Mouse (Mus musculus) forebrain, postnatal 0 days (tissue): ENCODE measurements around the gene Zfp811. TPM values are rescaled to one million over a fixed set of nuclear protein-coding genes. Genes with fewer than 3 reads are reported as not detected.

ENCODE experiments used
- ATAC-seq: fragments of 200-750 bp; cut with Nextera tagmentation; 2 replicates; pipeline ENCODE4 v1.8.0; 2017; ENCODE audit warnings: mild to moderate bottlenecking, moderate library complexity
- DNase-seq: peaks from one replicate; pipeline ENCODE4 v3.0.0-alpha.2; 2015
- H3K27ac ChIP-seq: fragments of 300-500 bp; sonication (generic); 2 replicates; pipeline ENCODE4 v1.5.1; 2014; ENCODE audit warnings: low read depth, mild to moderate bottlenecking, antibody characterized with exemption, low read length, moderate library complexity, mixed read lengths
- H3K27me3 ChIP-seq: fragments of 300-500 bp; sonication (generic); 2 replicates; pipeline ENCODE4 v1.6.1; 2014; ENCODE audit warnings: mild to moderate bottlenecking, low read length, mixed read lengths; ENCODE audit not compliant: insufficient read depth
- H3K36me3 ChIP-seq: fragments of 300-500 bp; sonication (generic); 2 replicates; pipeline ENCODE4 v1.6.1; 2014; ENCODE audit warnings: mild to moderate bottlenecking, moderate library complexity; ENCODE audit not compliant: insufficient read depth
- H3K4me1 ChIP-seq: fragments of 300-500 bp; sonication (generic); 2 replicates; pipeline ENCODE4 v1.6.1; 2014; ENCODE audit warnings: antibody characterized with exemption; ENCODE audit not compliant: insufficient read depth
- H3K4me2 ChIP-seq: fragments of 300-500 bp; sonication (generic); 2 replicates; pipeline ENCODE4 v1.6.1; 2014; ENCODE audit warnings: low read depth, mild to moderate bottlenecking, moderate library complexity
- H3K4me3 ChIP-seq: fragments of 300-500 bp; sonication (generic); 2 replicates; pipeline ENCODE4 v1.5.1; 2014; ENCODE audit warnings: low read depth, low read length, mixed read lengths
- H3K9ac ChIP-seq: fragments of 300-500 bp; sonication (generic); 2 replicates; pipeline ENCODE4 v1.6.1; 2014; ENCODE audit warnings: mild to moderate bottlenecking
- H3K9me3 ChIP-seq: fragments of 300-500 bp; sonication (generic); 2 replicates; pipeline ENCODE4 v1.6.1; 2016; ENCODE audit warnings: low read length
- CTCF ChIP-seq: sonication (generic); IDR thresholded peaks from 2 replicates; pipeline ENCODE4 v1.5.1; 2016; ENCODE audit warnings: antibody characterized with exemption, control low read depth, low read depth
- WGBS: fragments of 180-500 bp; shearing (Covaris S2); extraction: QIAGEN DNeasy Blood & Tissue Kit; methylation state at CpG from one replicate; pipeline ENCODE4 v1.1.7; 2014; 5-methylcytosine and 5-hydroxymethylcytosine counted together
- polyA plus RNA-seq: library from polyadenylated mRNA; unstranded; fragments of >200 nt; fragmentation: Nextera tagmentation; extraction: Ambion mirVana; gene quantifications from 2 replicates; pipeline ENCODE4 v1.2.1, GENCODE M21; 2015
- total RNA-seq: library from RNA; depleted of rRNA; stranded (reverse); fragments of >200 nt; gene quantifications from 2 replicates; pipeline ENCODE4 v1.2.3, GENCODE M21; 2014

Zfp811 gene
- total and polyA plus RNA-seq, 2 experiments from 2014 or later: 19.7 to 25.0 TPM

GRCm38 (mm10) chr17:32788576-32788975 lies 21.2 kb downstream of the Zfp811 start:
- Histone ChIP-seq H3K27me3 (no peaks in the 10 kb centered on the region), H3K36me3 (0 out of 2 replicates have a peak, but pooled peaks cover 8% of the 10 kb centered on the region), H3K27ac (no peak overlapping the region), H3K4me2 (peak overlapping the region; percentile 61), H3K4me3 (peak overlapping the region; percentile 78), H3K9ac (peak overlapping the region; percentile 97; the same call in 1 of the 2 replicates), H3K4me1 (peaks cover 20% of the 10 kb centered on the region), H3K9me3 (no peaks in the 10 kb centered on the region)
- ATAC-seq (no peak), DNase-seq (no peak)
- 12% methylated on average over 9 of the region's 9 CpGs for WGBS
- no peak for TF ChIP-seq CTCF

DNA sequence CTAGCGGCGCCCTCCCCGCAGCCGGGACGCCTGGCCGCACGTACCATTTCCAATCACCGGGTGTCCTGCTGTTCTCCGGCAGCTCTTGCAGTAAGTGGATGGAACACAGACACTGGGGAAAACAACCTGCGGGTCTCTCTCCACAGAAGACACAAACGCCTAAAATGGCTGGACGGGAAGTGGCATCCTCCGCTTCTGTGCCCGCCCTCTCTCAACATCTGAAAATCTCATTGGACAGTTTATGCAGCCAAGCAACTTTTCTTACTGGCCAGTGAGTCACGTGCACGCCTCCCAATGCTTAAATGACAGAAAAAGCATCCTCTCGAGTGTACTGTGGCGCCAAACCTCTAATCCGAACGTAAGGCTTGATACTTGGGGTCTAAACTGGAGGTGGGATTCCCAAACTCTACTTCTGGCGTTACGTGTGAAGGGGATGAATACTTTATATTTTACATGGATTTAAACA lies 21.6 kb downstream of the Zfp811 start, which contains the start of gene Zfp871:
Zfp871 (minus strand) TSS at position 194 of the 466 bp plus-strand sequence.
- peak; percentile 99 for ATAC-seq
- Histone ChIP-seq H3K9me3 (no peaks in the 10 kb centered on the region), H3K27ac (peak within 1 kb of the TSS; percentile 95), H3K9ac (peak within 1 kb of the TSS; percentile 97), H3K4me3 (peak within 1 kb of the TSS; percentile 78), H3K27me3 (no peaks in the 10 kb centered on the region), H3K4me1 (peaks cover 20% of the 10 kb centered on the region), H3K36me3 (0 out of 2 replicates have a peak, but pooled peaks cover 10% of the 10 kb centered on the region), H3K4me2 (peak within 1 kb of the TSS; percentile 61)
- 3% methylated on average over 22 of the region's 22 CpGs for WGBS
- peak; percentile 94 for DNase-seq
- TF ChIP-seq CTCF: no peak

DNA sequence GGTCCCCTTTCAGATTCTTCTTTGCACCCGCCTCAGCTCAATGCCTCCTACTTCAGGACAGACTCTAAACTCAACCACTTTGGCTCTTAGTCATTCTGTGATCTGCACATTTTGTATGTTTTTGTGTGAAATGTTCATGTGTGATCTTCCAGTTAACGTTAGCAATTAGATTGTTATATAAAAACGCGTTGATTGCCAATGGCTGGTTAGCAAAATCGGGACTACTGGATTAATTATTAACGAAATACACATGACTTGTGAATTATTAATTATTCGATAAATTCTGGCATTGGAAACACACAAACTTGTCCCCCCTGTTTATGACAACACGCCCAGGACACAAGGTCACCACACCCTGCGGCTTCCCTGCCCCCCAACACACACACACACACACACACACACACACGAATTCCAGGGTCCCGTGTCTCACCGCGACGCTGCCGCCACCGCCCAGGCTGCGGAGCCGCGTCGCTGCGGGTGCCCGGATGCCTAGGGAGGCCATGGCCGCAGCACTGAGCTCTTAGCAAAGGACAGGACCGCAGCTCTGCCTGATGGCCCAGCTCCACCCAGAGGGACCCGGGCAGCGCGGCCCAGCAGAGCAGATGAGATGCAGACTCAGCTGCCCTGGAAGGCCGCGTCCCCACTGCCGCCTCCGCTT lies 22.2 kb downstream of the Zfp811 start:
- TF ChIP-seq CTCF: no peak
- WGBS: 2% methylated on average over 31 of the region's 31 CpGs
- no peaks in the 10 kb centered on the region for H3K9me3 ChIP-seq
- H3K27me3 ChIP-seq: no peaks in the 10 kb centered on the region
- 0 out of 2 replicates have a peak, but pooled peaks cover 10% of the 10 kb centered on the region for H3K36me3 ChIP-seq
- peak; percentile 83 for ATAC-seq
- peak overlapping the region; percentile 61 for H3K4me2 ChIP-seq
- peaks cover 20% of the 10 kb centered on the region for H3K4me1 ChIP-seq
- DNase-seq: no peak
- H3K4me3 ChIP-seq: peak overlapping the region; percentile 78
- peak overlapping the region; percentile 97 for H3K9ac ChIP-seq
- H3K27ac ChIP-seq: peak overlapping the region; percentile 95

- peak overlapping the region; percentile 61 for H3K4me2 ChIP-seq
- H3K4me1 ChIP-seq: peaks cover 20% of the 10 kb centered on the region
- WGBS: 71% methylated on average over 6 of the region's 6 CpGs
- peak overlapping the region; percentile 97; the same call in 1 of the 2 replicates for H3K9ac ChIP-seq
- no peak for DNase-seq
- H3K4me3 ChIP-seq: peak overlapping the region; percentile 78
- TF ChIP-seq CTCF: no peak
- H3K9me3 ChIP-seq: no peaks in the 10 kb centered on the region
- ATAC-seq: no peak
- H3K27me3 ChIP-seq: no peaks in the 10 kb centered on the region
- 0 out of 2 replicates have a peak, but pooled peaks cover 10% of the 10 kb centered on the region for H3K36me3 ChIP-seq
- no peak overlapping the region for H3K27ac ChIP-seq
These were observed 22.8 kb downstream of the Zfp811 start for GRCm38 (mm10) chr17:32786944-32787343.

- Histone ChIP-seq H3K4me3 (no peak overlapping the region), H3K27me3 (no peaks in the 10 kb centered on the region), H3K36me3 (0 out of 2 replicates have a peak, but pooled peaks cover 10% of the 10 kb centered on the region), H3K9ac (no peak overlapping the region), H3K4me1 (peaks cover 20% of the 10 kb centered on the region), H3K27ac (no peak overlapping the region), H3K9me3 (no peaks in the 10 kb centered on the region), H3K4me2 (no peak overlapping the region)
- ATAC-seq: no peak
- WGBS: 87% methylated on average over 3 of the region's 3 CpGs
- DNase-seq: no peak
- no peak for TF ChIP-seq CTCF
These were observed 24.1 kb downstream of the Zfp811 start for GRCm38 (mm10) chr17:32785656-32786055.

DNA sequence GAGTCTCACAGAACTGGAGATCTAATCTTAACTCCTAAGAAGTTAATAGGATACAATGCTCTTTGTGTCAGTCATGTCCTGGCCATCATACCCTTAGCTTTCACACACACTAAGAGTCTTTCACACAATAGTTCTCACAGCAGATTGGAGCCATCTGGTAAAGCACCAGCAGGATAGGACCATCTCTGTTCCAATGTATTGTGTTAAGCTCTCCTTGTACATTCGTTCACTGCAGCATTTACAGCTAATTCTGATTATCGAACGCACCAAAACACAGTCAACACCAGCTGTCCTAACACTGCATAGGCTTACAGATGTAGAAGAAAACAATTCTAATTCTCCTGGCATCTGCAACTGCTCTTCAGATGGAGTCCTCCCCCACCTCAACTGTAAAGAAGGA lies 32.2 kb downstream of the Zfp811 start:
- DNase-seq (no peak), ATAC-seq (no peak)
- Histone ChIP-seq H3K9ac (no peak overlapping the region), H3K4me1 (no peaks in the 10 kb centered on the region), H3K27ac (no peak overlapping the region), H3K4me3 (no peak overlapping the region), H3K9me3 (no peaks in the 10 kb centered on the region), H3K4me2 (no peak overlapping the region), H3K27me3 (no peaks in the 10 kb centered on the region), H3K36me3 (peaks cover 34% of the 10 kb centered on the region)
- WGBS: 78% methylated on average over 3 of the region's 3 CpGs
- no peak for TF ChIP-seq CTCF

GRCm38 (mm10) chr17:32771213-32771612 lies 38.5 kb downstream of the Zfp811 start:
- H3K27me3 ChIP-seq: no peaks in the 10 kb centered on the region
- H3K27ac ChIP-seq: no peak overlapping the region
- 87% methylated on average over 1 of the region's 1 CpGs for WGBS
- peaks cover 55% of the 10 kb centered on the region for H3K36me3 ChIP-seq
- H3K9ac ChIP-seq: no peak overlapping the region
- peak; percentile 22; the same call in 1 of the 2 replicates for TF ChIP-seq CTCF
- peaks cover 4% of the 10 kb centered on the region; the same call in 1 of the 2 replicates for H3K9me3 ChIP-seq
- DNase-seq (no peak), ATAC-seq (no peak)
- no peak overlapping the region for H3K4me2 ChIP-seq
- no peak overlapping the region for H3K4me3 ChIP-seq
- H3K4me1 ChIP-seq: no peaks in the 10 kb centered on the region
